In genomic region chr2:91948151-91948509, GRCm38 (mm10) we compare ENCODE assay signal across 8 mouse cellular contexts. TPM values are rescaled to one million over a fixed set of nuclear protein-coding genes. Genes with fewer than 3 reads are reported as not detected.
DNase-seq lines count a peak whose midpoint lies in the region; ATAC-seq and TF ChIP-seq lines count a peak whose summit lies in the region.

No protein-coding gene starts in this region.

- peak; percentile 53 to 84; a peak in 3 of 4 replicates for TF ChIP-seq EP300 in MEL (IDR thresholded peaks at IDR 0.05; ENCODE audit: low read depth in 1 of 2, low read length in 2 of 2)

- H3K27me3 ChIP-seq in cerebellum, adult 2 months (ENCODE audit: control insufficient read depth, insufficient read depth, low read length): no peaks in the 10 kb centered on the region
- no peaks in the 10 kb centered on the region for H3K27me3 ChIP-seq in MEL (ENCODE audit: control insufficient read depth in 1 of 2, insufficient read depth in 2 of 2, low read length in 2 of 2)
- H3K27me3 ChIP-seq in hindbrain, embryonic 11.5 days (ENCODE audit: control insufficient read depth, insufficient read depth, low read length): no peaks in the 10 kb centered on the region
- H3K27me3 ChIP-seq in lung, embryonic 15.5 days: no peaks in the 10 kb centered on the region

- no peak overlapping the region for H3K4me2 ChIP-seq in hindbrain, embryonic 11.5 days (replicated peaks; ENCODE audit: low read depth, low read length)
- H3K4me2 ChIP-seq in lung, embryonic 15.5 days: no peak overlapping the region

- no peaks in the 10 kb centered on the region for H3K9me3 ChIP-seq in MEL (replicated peaks; ENCODE audit: insufficient read depth, low read length)
- H3K9me3 ChIP-seq in hindbrain, embryonic 11.5 days (ENCODE audit: control insufficient read depth, low read length): no peaks in the 10 kb centered on the region
- no peaks in the 10 kb centered on the region for H3K9me3 ChIP-seq in lung, embryonic 15.5 days

- H3K36me3 ChIP-seq in MEL (ENCODE audit: control insufficient read depth in 1 of 2, insufficient read depth in 2 of 2, low read length in 2 of 2): peaks cover 2 to 23% of the 10 kb centered on the region in 2 experiments; a peak in 3 of 4 replicates
- H3K36me3 ChIP-seq in hindbrain, embryonic 11.5 days (ENCODE audit: control insufficient read depth, insufficient read depth, low read length): no peaks in the 10 kb centered on the region
- no peaks in the 10 kb centered on the region for H3K36me3 ChIP-seq in lung, embryonic 15.5 days

- no peak for TF ChIP-seq POLR2A in cerebellum, adult 2 months (IDR thresholded peaks at IDR 0.05; ENCODE audit: borderline replicate concordance, insufficient read depth, low read length)
- no peak; a peak in 1 of 4 replicates for TF ChIP-seq POLR2A in MEL (IDR thresholded peaks at IDR 0.05; ENCODE audit: control insufficient read depth in 1 of 2, insufficient read depth in 1 of 2, low read depth in 1 of 2, low read length in 2 of 2, poor library complexity in 1 of 2)

- no peak for DNase-seq in cerebellum, adult 2 months
- no peak for DNase-seq in cerebellum, postnatal 14 days
- peak; percentile 65 for DNase-seq in MEL (ENCODE audit: low read depth, low spot score)
- DNase-seq in hindbrain, embryonic 11.5 days (ENCODE audit: low spot score): no peak
- DNase-seq in testis, postnatal 10 days (ENCODE audit: low spot score): no peak
- DNase-seq in B cell, adult 2 months: no peak
- DNase-seq in thymus, postnatal 10 days (ENCODE audit: low spot score in 2 of 2): no peak

- ATAC-seq in hindbrain, embryonic 11.5 days (ENCODE audit: low FRiP score): no peak
- ATAC-seq in lung, embryonic 15.5 days (ENCODE audit: borderline replicate concordance, extremely low read depth, low FRiP score, low TSS enrichment): no peak

- H3K79me2 ChIP-seq in MEL (ENCODE audit: control insufficient read depth, insufficient read depth, low read length, poor library complexity): peaks cover 43% of the 10 kb centered on the region

- TF ChIP-seq CTCF in cerebellum, adult 2 months (IDR thresholded peaks at IDR 0.05; ENCODE audit: borderline replicate concordance, insufficient read depth, low read depth, low read length): no peak
- no peak for TF ChIP-seq CTCF in MEL (IDR thresholded peaks at IDR 0.05 in 2 of 3, conservative IDR thresholded peaks at IDR 0.05 in 1 of 3; ENCODE audit: control insufficient read depth in 1 of 3, insufficient read depth in 1 of 3, low read depth in 2 of 3, low read length in 3 of 3, poor library complexity in 1 of 3, severe bottlenecking in 1 of 3)

- peak overlapping the region; percentile 11 for H3K4me3 ChIP-seq in cerebellum, adult 2 months (replicated peaks; ENCODE audit: insufficient read depth, low read depth, low read length)
- peak overlapping the region; percentile 61 to 90 for H3K4me3 ChIP-seq in MEL (ENCODE audit: control insufficient read depth in 1 of 2, insufficient read depth in 1 of 2, low read depth in 2 of 2, low read length in 2 of 2)
- H3K4me3 ChIP-seq in hindbrain, embryonic 11.5 days (ENCODE audit: low read depth, low read length): no peak overlapping the region
- H3K4me3 ChIP-seq in lung, embryonic 15.5 days: no peak overlapping the region

- H3K27ac ChIP-seq in cerebellum, adult 2 months (ENCODE audit: insufficient read depth, low read length): peak overlapping the region; percentile 98
- peak overlapping the region; percentile 94 for H3K27ac ChIP-seq in MEL (ENCODE audit: control insufficient read depth, low read depth, low read length)
- H3K27ac ChIP-seq in hindbrain, embryonic 11.5 days (ENCODE audit: low read depth, low read length): 0 out of 2 replicates have a peak overlapping the region, but pooled peaks have one; percentile 47
- 0 out of 2 replicates have a peak overlapping the region, but pooled peaks have one; percentile 2 for H3K27ac ChIP-seq in lung, embryonic 15.5 days

- peaks cover 77% of the 10 kb centered on the region for H3K4me1 ChIP-seq in cerebellum, adult 2 months (ENCODE audit: control insufficient read depth, insufficient read depth, low read length)
- peaks cover 15 to 41% of the 10 kb centered on the region in 2 experiments; a peak in 3 of 4 replicates for H3K4me1 ChIP-seq in MEL (ENCODE audit: control insufficient read depth in 1 of 2, insufficient read depth in 2 of 2, low read length in 2 of 2)
- H3K4me1 ChIP-seq in hindbrain, embryonic 11.5 days (replicated peaks; ENCODE audit: control insufficient read depth, insufficient read depth, low read length): peaks cover 14% of the 10 kb centered on the region
- peaks cover 51% of the 10 kb centered on the region for H3K4me1 ChIP-seq in lung, embryonic 15.5 days

- no peak for TF ChIP-seq RAD21 in MEL (IDR thresholded peaks at IDR 0.05; ENCODE audit: low read depth, low read length)

- H3K9ac ChIP-seq in MEL (ENCODE audit: control insufficient read depth, low read depth, low read length, poor library complexity, severe bottlenecking): peak overlapping the region; percentile 71
- H3K9ac ChIP-seq in hindbrain, embryonic 11.5 days (ENCODE audit: low read depth, low read length): no peak overlapping the region
- H3K9ac ChIP-seq in lung, embryonic 15.5 days: no peak overlapping the region

- WGBS in cerebellum, adult 2 months: 48% methylated on average over 6 of the region's 6 CpGs
- WGBS in hindbrain, embryonic 11.5 days: 82% methylated on average over 6 of the region's 6 CpGs
- WGBS in lung, embryonic 15.5 days: 57% methylated on average over 6 of the region's 6 CpGs

TF ChIP-seq in MEL, 35 proteins besides CTCF, POLR2A, EP300 and RAD21 (continues in another document):
- no peak for TF ChIP-seq ZMIZ1 (IDR thresholded peaks at IDR 0.05; ENCODE audit: low read depth, low read length)
- TF ChIP-seq JUND (IDR thresholded peaks at IDR 0.05; ENCODE audit: low read depth, low read length): no peak
- TF ChIP-seq ZNF384 (IDR thresholded peaks at IDR 0.05; ENCODE audit: low read depth, low read length): no peak
- TF ChIP-seq NRF1 (IDR thresholded peaks at IDR 0.05; ENCODE audit: insufficient read depth, low read depth, low read length, poor library complexity, severe bottlenecking): no peak
- no peak for TF ChIP-seq MAX (IDR thresholded peaks at IDR 0.05; ENCODE audit: low read length)
- TF ChIP-seq E2F4 (IDR thresholded peaks at IDR 0.05; ENCODE audit: borderline replicate concordance, low read depth, low read length): no peak
- TF ChIP-seq HCFC1 (IDR thresholded peaks at IDR 0.05; ENCODE audit: low read depth, low read length): no peak
- no peak for TF ChIP-seq GABPA (IDR thresholded peaks at IDR 0.05; ENCODE audit: low read depth, low read length)
- TF ChIP-seq POLR2AphosphoS2 (IDR thresholded peaks at IDR 0.05; ENCODE audit: low read length): no peak
- no peak for TF ChIP-seq USF1 (IDR thresholded peaks at IDR 0.05; ENCODE audit: low read depth, low read length)
- TF ChIP-seq KAT2A (conservative IDR thresholded peaks at IDR 0.05; ENCODE audit: low read depth, low read length): no peak
- no peak for TF ChIP-seq MAFK (IDR thresholded peaks at IDR 0.05; ENCODE audit: borderline replicate concordance, low read depth, low read length)
- TF ChIP-seq MXI1 (IDR thresholded peaks at IDR 0.05; ENCODE audit: low read depth, low read length): no peak
- TF ChIP-seq TAL1 (IDR thresholded peaks at IDR 0.05; ENCODE audit: low read length): peak; percentile 84
- no peak for TF ChIP-seq CHD2 (IDR thresholded peaks at IDR 0.05; ENCODE audit: low read length)
- TF ChIP-seq NELFE (IDR thresholded peaks at IDR 0.05; ENCODE audit: low read depth, low read length): no peak
- no peak for TF ChIP-seq POLR2AphosphoS5 (IDR thresholded peaks at IDR 0.05; ENCODE audit: borderline replicate concordance, low read depth, low read length)
- no peak for TF ChIP-seq SMC3 (IDR thresholded peaks at IDR 0.05; ENCODE audit: low read depth, low read length)
- peak; percentile 88 for TF ChIP-seq GATA1 (IDR thresholded peaks at IDR 0.05; ENCODE audit: low read depth, low read length)
- no peak for TF ChIP-seq USF2 (IDR thresholded peaks at IDR 0.05; ENCODE audit: borderline replicate concordance in 1 of 2, insufficient read depth in 1 of 2, low read depth in 1 of 2, low read length in 2 of 2)

RNA-seq across cellular contexts. Expression of gene Gm9821, which starts 2.6 kb away (rescaled TPM):
- polyA plus RNA-seq in cerebellum, adult 2 months (2012; rRNA removed): not detected in 2 replicates
- total RNA-seq in MEL (2012; rRNA removed): 0.85 and 1.2 TPM in 2 replicates
- 10 to 100 TPM in 1 of 2 experiments, not detected in 1; 22.7 TPM for polyA plus RNA-seq in MEL (2012; ENCODE audit: insufficient read depth in 1 of 2, insufficient read length in 2 of 2, low read depth in 1 of 2, low replicate concordance in 2 of 2, missing spikeins in 1 of 2)
- 0.27 and 0.37 TPM in 2 replicates for polyA plus RNA-seq in hindbrain, embryonic 11.5 days (2014; fragmentation: Nextera tagmentation; extraction: Ambion mirVana)
- polyA plus RNA-seq in lung, embryonic 15.5 days (2015; fragmentation: Nextera tagmentation; extraction: Ambion mirVana): 0.35 and 0.75 TPM in 2 replicates

RNA-seq across cellular contexts. Expression of gene Mdk, which starts 16.0 kb away (rescaled TPM):
- 77.8 and 78.9 TPM in 2 replicates for polyA plus RNA-seq in cerebellum, adult 2 months (2012; rRNA removed)
- total RNA-seq in MEL (2012; rRNA removed): 0.19 and 0.59 TPM in 2 replicates
- 1 to 10 TPM in 1 of 2 experiments, not detected in 1; 3.4 TPM for polyA plus RNA-seq in MEL (2012; ENCODE audit: insufficient read depth in 1 of 2, insufficient read length in 2 of 2, low read depth in 1 of 2, low replicate concordance in 2 of 2, missing spikeins in 1 of 2)
- 960 and 984 TPM in 2 replicates for polyA plus RNA-seq in hindbrain, embryonic 11.5 days (2014; fragmentation: Nextera tagmentation; extraction: Ambion mirVana)
- 858 and 992 TPM in 2 replicates for polyA plus RNA-seq in lung, embryonic 15.5 days (2015; fragmentation: Nextera tagmentation; extraction: Ambion mirVana)

RNA-seq across cellular contexts. Expression of gene Chrm4, which starts 21.1 kb away (rescaled TPM):
- polyA plus RNA-seq in cerebellum, adult 2 months (2012; rRNA removed): 2.0 TPM in 2 replicates
- total RNA-seq in MEL (2012; rRNA removed): 23.9 and 29.0 TPM in 2 replicates
- 10 to 100 TPM in 1 of 2 experiments, not detected in 1; 21.5 TPM for polyA plus RNA-seq in MEL (2012; ENCODE audit: insufficient read depth in 1 of 2, insufficient read length in 2 of 2, low read depth in 1 of 2, low replicate concordance in 2 of 2, missing spikeins in 1 of 2)
- 0.20 and 0.42 TPM in 2 replicates for polyA plus RNA-seq in hindbrain, embryonic 11.5 days (2014; fragmentation: Nextera tagmentation; extraction: Ambion mirVana)
- polyA plus RNA-seq in lung, embryonic 15.5 days (2015; fragmentation: Nextera tagmentation; extraction: Ambion mirVana): 0.14 TPM in 1 of 2 replicates, not detected in the other

RNA-seq across cellular contexts. Expression of gene Dgkz, which starts 27.5 kb away (rescaled TPM):
- 716 and 832 TPM in 2 replicates for polyA plus RNA-seq in cerebellum, adult 2 months (2012; rRNA removed)
- 65.6 and 66.1 TPM in 2 replicates for total RNA-seq in MEL (2012; rRNA removed)
- 100 to 1,000 TPM in 1 of 2 experiments, not detected in 1; 165 TPM for polyA plus RNA-seq in MEL (2012; ENCODE audit: insufficient read depth in 1 of 2, insufficient read length in 2 of 2, low read depth in 1 of 2, low replicate concordance in 2 of 2, missing spikeins in 1 of 2)
- 24.1 and 28.9 TPM in 2 replicates for polyA plus RNA-seq in hindbrain, embryonic 11.5 days (2014; fragmentation: Nextera tagmentation; extraction: Ambion mirVana)
- polyA plus RNA-seq in lung, embryonic 15.5 days (2015; fragmentation: Nextera tagmentation; extraction: Ambion mirVana): 52.3 and 54.0 TPM in 2 replicates

Comparison
In these comparisons a context has a peak if more than half of its experiments do, and no peak if none do; other contexts are left out.
1. H3K27ac ChIP-seq: peak in every context shown above with its lines; median percentile 98 in cerebellum, adult 2 months; 94 in MEL; 47 in hindbrain, embryonic 11.5 days; 2 in lung, embryonic 15.5 days.
2. H3K4me3 ChIP-seq: peak in cerebellum, adult 2 months (single experiment) and MEL (2 of 2); none in hindbrain, embryonic 11.5 days (single experiment) and lung, embryonic 15.5 days (single experiment).
3. RNA of gene Mdk, which starts 16.0 kb away (polyA plus RNA-seq): 960 to 984 TPM in hindbrain, embryonic 11.5 days, 858 to 992 TPM in lung, embryonic 15.5 days and 77.8 to 78.9 TPM in cerebellum, adult 2 months; 3.4 TPM in MEL; every median in the first group is over 10 times any median in the second.